Mouse (Mus musculus) right cerebral cortex, adult 18-20 months (tissue): ENCODE data around the gene Ffar3.
"Not testable (repeated sequence)": the region's sequence is repeated elsewhere in the genome, so short reads cannot be mapped to it uniquely, and the experiment has no call there.

Source experiments
- DNase-seq: peaks from one replicate; pipeline ENCODE4 v3.0.0; 2022; ENCODE audit warnings: mixed read lengths

Gene Ffar3

GRCm38 (mm10) chr7:30842092-30842491 lies 13.9 kb downstream of the Ffar3 start:
- no peak for DNase-seq

GRCm38 (mm10) chr7:30841379-30841778 lies 14.6 kb downstream of the Ffar3 start:
- DNase-seq, result no peak

- no peak for DNase-seq
Measured at GRCm38 (mm10) chr7:30840306-30840705, 15.7 kb downstream of the Ffar3 start.

- no peak for DNase-seq
Measured at GRCm38 (mm10) chr7:30837277-30837676, 18.7 kb downstream of the Ffar3 start.

- DNase-seq, result not testable (repeated sequence)
Measured at GRCm38 (mm10) chr7:30832684-30833083, 23.3 kb downstream of the Ffar3 start.

GRCm38 (mm10) chr7:30832261-30832660 lies 23.7 kb downstream of the Ffar3 start:
- no peak for DNase-seq

- DNase-seq, result no peak
Measured at GRCm38 (mm10) chr7:30829428-30829827, 26.6 kb downstream of the Ffar3 start.

- not testable (repeated sequence) for DNase-seq
Measured at GRCm38 (mm10) chr7:30828871-30829270, 27.1 kb downstream of the Ffar3 start.

- DNase-seq, result no peak
Measured at GRCm38 (mm10) chr7:30826660-30827059, 29.3 kb downstream of the Ffar3 start.

GRCm38 (mm10) chr7:30824306-30824705 lies 31.7 kb downstream of the Ffar3 start:
- DNase-seq, result no peak

GRCm38 (mm10) chr7:30823675-30824074 lies 32.3 kb downstream of the Ffar3 start, which contains the start of gene Ffar2:
Gene Ffar2, minus strand, starts transcription at chr7:30823775.
- DNase-seq, result no peak

- no peak for DNase-seq
Measured at GRCm38 (mm10) chr7:30821532-30821931, 34.4 kb downstream of the Ffar3 start.

- no peak for DNase-seq
Measured at GRCm38 (mm10) chr7:30820854-30821445, 35.0 kb downstream of the Ffar3 start.

GRCm38 (mm10) chr7:30820131-30820530 lies 35.8 kb downstream of the Ffar3 start:
- no peak for DNase-seq

- DNase-seq, result no peak
Measured at GRCm38 (mm10) chr7:30812291-30812807, 43.6 kb downstream of the Ffar3 start.

GRCm38 (mm10) chr7:30811757-30812290 lies 44.2 kb downstream of the Ffar3 start:
- no peak for DNase-seq

GRCm38 (mm10) chr7:30810319-30810718 lies 45.7 kb downstream of the Ffar3 start:
- DNase-seq, result no peak

GRCm38 (mm10) chr7:30805924-30806323 lies 50.1 kb downstream of the Ffar3 start:
- no peak for DNase-seq
